Mouse (Mus musculus): Measurements from ENCODE around the gene Skap1.

GRCm38 (mm10) chr11:96582595-96582994 is 118.2 kb downstream of the Skap1 start:
- no peak for TF ChIP-seq CTCF (IDR thresholded peaks at IDR 0.05; ENCODE audit: borderline replicate concordance, insufficient read depth, low read length)
- no peak for TF ChIP-seq POLR2A (IDR thresholded peaks at IDR 0.05; ENCODE audit: low read depth, low read length)
